Mouse (Mus musculus) right cerebral cortex, adult 18-20 months (tissue): ENCODE data around the gene Tmtc1.

Experiments used
- DNase-seq: peaks from one replicate; pipeline ENCODE4 v3.0.0; 2022; ENCODE audit warnings: mixed read lengths

Gene Tmtc1

GRCm38 (mm10) chr6:148416597-148416996 lies 27.6 kb downstream of the Tmtc1 start:
- DNase-seq: no peak

- DNase-seq: no peak
These were observed 30.6 kb downstream of the Tmtc1 start for GRCm38 (mm10) chr6:148413638-148414037.

GRCm38 (mm10) chr6:148406792-148407490 lies 37.2 kb downstream of the Tmtc1 start:
- DNase-seq: no peak

- no peak for DNase-seq
These were observed 38.6 kb downstream of the Tmtc1 start for GRCm38 (mm10) chr6:148405599-148405998.

GRCm38 (mm10) chr6:148404500-148404899 lies 39.7 kb downstream of the Tmtc1 start:
- peak; percentile 38 for DNase-seq

GRCm38 (mm10) chr6:148403761-148404160 lies 40.4 kb downstream of the Tmtc1 start:
- DNase-seq: no peak

- no peak for DNase-seq
These were observed 43.2 kb downstream of the Tmtc1 start for GRCm38 (mm10) chr6:148401031-148401430.

- DNase-seq: no peak
These were observed 44.6 kb downstream of the Tmtc1 start for GRCm38 (mm10) chr6:148399541-148399940.

- DNase-seq: no peak
These were observed 45.3 kb downstream of the Tmtc1 start for GRCm38 (mm10) chr6:148398888-148399287.

GRCm38 (mm10) chr6:148397270-148397669 lies 46.9 kb downstream of the Tmtc1 start:
- no peak for DNase-seq

- no peak for DNase-seq
These were observed 48.9 kb downstream of the Tmtc1 start for GRCm38 (mm10) chr6:148395272-148395671.

GRCm38 (mm10) chr6:148394294-148394693 lies 49.9 kb downstream of the Tmtc1 start:
- no peak for DNase-seq

- DNase-seq: no peak
These were observed 52.0 kb downstream of the Tmtc1 start for GRCm38 (mm10) chr6:148392147-148392546.

GRCm38 (mm10) chr6:148391286-148391685 lies 52.9 kb downstream of the Tmtc1 start:
- DNase-seq: no peak

- DNase-seq: no peak
These were observed 53.4 kb downstream of the Tmtc1 start for GRCm38 (mm10) chr6:148390630-148391276.

GRCm38 (mm10) chr6:148387990-148388389 lies 56.2 kb downstream of the Tmtc1 start:
- DNase-seq: no peak

- no peak for DNase-seq
These were observed 59.9 kb downstream of the Tmtc1 start for GRCm38 (mm10) chr6:148384111-148384895.

- DNase-seq: no peak
These were observed 62.9 kb downstream of the Tmtc1 start for GRCm38 (mm10) chr6:148381163-148381782.

- DNase-seq: no peak
These were observed 68.5 kb downstream of the Tmtc1 start for GRCm38 (mm10) chr6:148375618-148376209.

- DNase-seq: no peak
These were observed 69.2 kb downstream of the Tmtc1 start for GRCm38 (mm10) chr6:148375015-148375414.

GRCm38 (mm10) chr6:148373444-148373843 lies 70.7 kb downstream of the Tmtc1 start:
- no peak for DNase-seq

- DNase-seq: no peak
These were observed 73.0 kb downstream of the Tmtc1 start for GRCm38 (mm10) chr6:148371223-148371622.

GRCm38 (mm10) chr6:148367094-148367539 lies 77.1 kb downstream of the Tmtc1 start:
- no peak for DNase-seq
